Mouse (Mus musculus) heart, postnatal 14 days (tissue): Measurements from ENCODE around the gene Mrpl24. TPM values are rescaled to one million over a fixed set of nuclear protein-coding genes. Genes with fewer than 3 reads are reported as not detected.
A peak's percentile ranks its signal among the peaks of the same experiment; 100 is the strongest.

Experiments used
- DNase-seq, 2 experiments: peaks; one replicate each; pipeline ENCODE4 v3.0.0; 2021 to 2022
- intact Hi-C: fragments of 180-260 bp; cut with DNase I; formaldehyde crosslinking; loops from one replicate; pipeline ENCODE4 v1.15.1; 2025
- total RNA-seq, 2 experiments: library from RNA; stranded (reverse); gene quantifications; 2 replicates each; pipeline ENCODE4 v1.2.3; 2021

Mrpl24 gene
- total RNA-seq, 2 experiments from 2014 or later = 65.8 to 71.0 TPM

- intact Hi-C loops = loop anchor here (1.0 kb wide), 2 partner anchors 17 to 101 kb away; no protein-coding TSS in a partner anchor
- DNase-seq = peak; percentile 60 to 77
Measured at GRCm38 (mm10) chr3:87970184-87970938, 51.1 kb downstream of the Mrpl24 start.

GRCm38 (mm10) chr3:87970939-87971488, 51.7 kb downstream of the Mrpl24 start, which contains the start of gene Nes:
Gene Nes (plus strand): TSS chr3:87971078.
- peak; percentile 78 for DNase-seq
- intact Hi-C loops = loop anchor here (1.0 kb wide), 2 partner anchors 16 to 100 kb away; no protein-coding TSS in a partner anchor

GRCm38 (mm10) chr3:87971489-87972202, 52.3 kb downstream of the Mrpl24 start:
- intact Hi-C loops = no loop called here
- DNase-seq = no peak

GRCm38 (mm10) chr3:87972203-87972664, 52.9 kb downstream of the Mrpl24 start:
- intact Hi-C loops = no loop called here
- DNase-seq = no peak

GRCm38 (mm10) chr3:87972776-87973175, 53.5 kb downstream of the Mrpl24 start:
- DNase-seq = no peak
- intact Hi-C loops = no loop called here

Other genes starting within 250 kb of the Mrpl24 start
- gene Lrrc71, start 170.9 kb upstream of the Mrpl24 start, total RNA-seq = under 1 TPM; 0.44 to 0.48 TPM
- under 1 TPM; 0.29 to 0.31 TPM for gene Ntrk1, start 124.3 kb upstream of the Mrpl24 start, total RNA-seq
- under 1 TPM; 0.24 TPM for gene Insrr, start 122.6 kb upstream of the Mrpl24 start, total RNA-seq
- 10 to 100 TPM; 25.5 to 32.4 TPM for gene Pear1, start 95.2 kb upstream of the Mrpl24 start, total RNA-seq
- gene Sh2d2a, start 72.8 kb upstream of the Mrpl24 start, total RNA-seq = 1 to 10 TPM in 1 of 2 experiments, under 1 TPM in 1; 0.14 to 2.2 TPM
- 10 to 100 TPM; 47.8 to 49.3 TPM for gene Prcc, start 33.9 kb upstream of the Mrpl24 start, total RNA-seq
- 10 to 100 TPM; 88.2 to 91.9 TPM for gene Hdgf, start 13.2 kb upstream of the Mrpl24 start, total RNA-seq
- gene Isg20l2, start 10.8 kb downstream of the Mrpl24 start, total RNA-seq = 10 to 100 TPM; 15.7 TPM
- 1 to 10 TPM; 6.9 to 8.5 TPM for gene Rrnad1, start 11.2 kb downstream of the Mrpl24 start, total RNA-seq
- gene Crabp2, start 29.2 kb downstream of the Mrpl24 start, total RNA-seq = under 1 TPM; 0.31 to 0.56 TPM
- 10 to 100 TPM; 32.5 to 39.0 TPM for gene Nes, start 51.6 kb downstream of the Mrpl24 start, total RNA-seq
- gene Bcan, start 80.7 kb downstream of the Mrpl24 start, total RNA-seq = under 1 TPM; 0.15 to 0.29 TPM
- gene Hapln2, start 108.1 kb downstream of the Mrpl24 start, total RNA-seq = not detected
- gene Gpatch4, start 123.6 kb downstream of the Mrpl24 start, total RNA-seq = 1 to 10 TPM; 6.6 to 9.0 TPM
- gene Naxe, start 139.0 kb downstream of the Mrpl24 start, total RNA-seq = 10 to 100 TPM; 61.0 to 61.1 TPM
- not detected for gene Ttc24, start 158.8 kb downstream of the Mrpl24 start, total RNA-seq
- gene Iqgap3, start 162.5 kb downstream of the Mrpl24 start, total RNA-seq = 1 to 10 TPM; 3.8 to 7.2 TPM
- 100 to 1,000 TPM; 128 to 130 TPM for gene Mef2d, start 222.9 kb downstream of the Mrpl24 start, total RNA-seq